Mouse (Mus musculus) yolk sac, embryonic 10.5 days (tissue): ENCODE measurements around the gene Ust.

Experiments
- DNase-seq: peaks from one replicate; pipeline ENCODE4 v3.0.0-alpha.2; 2017; ENCODE audit warnings: low spot score

The Ust gene

DNA sequence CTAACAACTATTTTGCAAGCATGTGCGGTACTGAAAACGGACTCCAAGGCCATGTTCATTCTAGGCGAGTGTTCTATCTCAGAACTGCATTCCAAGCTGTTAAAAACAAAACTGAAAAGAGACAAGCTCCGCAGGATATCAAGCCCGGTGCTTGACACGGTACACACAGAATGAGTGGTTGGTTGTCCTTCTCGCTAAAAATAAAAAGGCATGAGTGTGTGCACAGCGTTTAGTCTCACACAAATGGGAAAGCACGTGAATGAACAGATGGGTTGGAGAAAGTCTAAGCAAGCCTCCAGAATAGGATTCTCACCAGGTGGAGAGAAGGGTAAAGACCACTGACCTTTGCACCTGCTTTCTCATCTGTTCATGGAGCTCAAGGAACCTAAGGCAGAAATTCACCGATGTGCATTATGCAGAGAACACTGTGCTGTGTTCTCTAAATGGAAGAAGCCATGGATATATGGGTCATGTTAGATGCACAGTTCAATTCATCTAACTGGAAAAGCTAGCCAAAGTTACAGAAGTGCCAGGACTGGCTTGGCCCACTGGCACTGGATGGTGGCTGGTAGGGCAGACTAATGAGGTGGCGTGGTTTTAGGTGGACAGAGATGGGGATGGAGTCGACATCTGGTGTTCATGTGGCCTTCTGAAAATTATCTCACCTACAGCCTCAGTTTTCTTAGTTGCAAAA is 90.8 kb downstream of the Ust start:
- DNase-seq = no peak

DNA sequence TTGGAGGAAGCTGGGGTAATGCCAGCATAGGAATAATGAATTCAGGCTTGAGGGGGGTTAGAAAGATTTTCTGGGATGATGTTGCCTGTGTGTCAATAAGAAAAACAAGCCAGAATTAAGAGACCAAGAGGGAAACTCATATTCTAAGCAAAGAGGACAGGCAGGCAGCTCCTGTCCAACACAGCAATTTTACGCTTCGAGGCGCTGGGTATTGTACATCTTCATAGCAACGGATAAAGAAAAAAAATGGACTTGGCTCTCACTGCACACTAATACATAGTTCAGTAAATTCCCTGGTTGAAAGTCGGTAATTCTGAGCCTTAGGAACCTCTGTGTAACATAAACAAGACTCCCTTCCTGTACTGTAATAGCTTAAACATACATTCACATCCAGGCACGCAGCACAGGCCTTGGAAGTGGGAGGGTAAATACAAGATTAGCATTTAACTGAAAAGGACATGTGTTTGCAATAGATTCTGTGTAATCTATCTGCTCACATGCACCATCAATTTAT is 99.1 kb downstream of the Ust start:
- DNase-seq = no peak

DNA sequence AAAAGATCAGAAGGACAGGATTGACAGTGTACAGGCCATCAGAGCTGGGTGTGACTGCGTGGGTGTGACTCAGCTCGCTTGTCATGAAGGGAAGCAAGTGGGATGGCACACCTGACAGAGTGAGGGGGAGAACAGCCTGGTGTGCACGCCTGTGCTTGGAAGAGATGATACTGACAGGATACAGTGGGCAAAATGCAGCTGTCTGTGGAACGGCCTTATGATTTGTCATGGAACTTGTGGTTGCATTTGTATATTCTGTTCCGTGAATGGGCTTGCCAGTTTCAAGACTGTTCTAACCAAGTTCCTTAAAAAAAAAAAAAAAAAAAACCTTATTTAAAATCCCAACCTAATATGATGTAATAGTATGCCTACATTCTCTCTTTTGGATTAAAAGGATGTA is 103.2 kb downstream of the Ust start:
- no peak for DNase-seq

DNA sequence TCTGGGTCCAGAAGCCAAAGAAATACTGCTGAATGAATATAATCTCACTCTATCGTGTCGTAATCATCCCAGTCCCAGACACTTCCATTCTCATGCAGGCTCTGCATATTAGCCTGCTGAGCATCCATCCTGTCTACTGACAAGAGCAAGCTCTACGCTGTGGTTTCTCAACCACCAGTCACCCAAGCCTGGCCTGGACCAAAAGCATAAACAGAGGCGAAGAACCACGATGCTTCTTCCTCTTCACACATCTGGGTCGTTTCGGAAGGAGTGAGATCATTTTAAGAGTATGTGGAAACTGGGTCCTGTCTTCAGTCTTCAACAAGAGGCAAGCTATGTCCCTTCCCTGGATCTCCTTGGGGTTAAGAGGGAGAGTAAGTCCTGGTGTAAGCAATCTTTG is 103.6 kb downstream of the Ust start:
- no peak for DNase-seq

DNA sequence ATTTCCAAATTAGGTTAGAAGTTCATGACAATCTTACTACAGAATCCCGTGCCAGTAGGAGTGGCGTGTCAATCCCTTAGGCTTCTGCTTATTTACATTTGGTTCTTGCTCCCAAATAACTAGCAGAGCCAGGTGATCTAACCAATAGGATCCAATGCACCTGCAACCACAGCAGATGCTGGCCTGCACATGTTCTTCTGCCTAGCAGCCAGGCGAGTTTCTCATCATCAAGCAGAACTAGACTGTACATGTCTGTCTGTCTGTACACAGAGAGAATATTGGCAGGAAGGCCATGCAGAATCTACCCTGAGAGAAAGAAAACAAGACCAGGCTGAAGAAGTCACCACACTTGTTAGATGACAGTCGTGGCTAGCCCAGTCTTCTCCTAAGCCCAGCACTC is 113.5 kb downstream of the Ust start:
- no peak for DNase-seq

DNA sequence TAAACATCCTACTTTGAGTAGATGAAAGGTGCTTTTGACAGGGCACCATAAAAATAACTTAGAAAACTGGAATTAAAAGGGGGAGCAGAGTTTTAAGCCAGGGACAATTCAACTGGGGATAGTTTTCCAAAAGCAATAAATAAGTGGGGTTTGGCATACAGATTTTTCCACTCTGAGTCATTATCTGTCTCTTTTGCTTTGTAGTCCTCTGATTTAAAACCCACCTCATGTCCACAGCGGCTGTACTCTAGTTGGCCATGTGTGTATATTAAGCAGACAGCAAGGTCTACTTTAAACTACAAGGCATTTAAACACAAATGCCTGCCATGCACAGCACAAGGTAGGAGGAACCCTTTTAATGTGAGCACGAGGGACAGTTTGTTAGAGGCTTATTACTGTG is 126.4 kb downstream of the Ust start:
- DNase-seq = no peak

DNA sequence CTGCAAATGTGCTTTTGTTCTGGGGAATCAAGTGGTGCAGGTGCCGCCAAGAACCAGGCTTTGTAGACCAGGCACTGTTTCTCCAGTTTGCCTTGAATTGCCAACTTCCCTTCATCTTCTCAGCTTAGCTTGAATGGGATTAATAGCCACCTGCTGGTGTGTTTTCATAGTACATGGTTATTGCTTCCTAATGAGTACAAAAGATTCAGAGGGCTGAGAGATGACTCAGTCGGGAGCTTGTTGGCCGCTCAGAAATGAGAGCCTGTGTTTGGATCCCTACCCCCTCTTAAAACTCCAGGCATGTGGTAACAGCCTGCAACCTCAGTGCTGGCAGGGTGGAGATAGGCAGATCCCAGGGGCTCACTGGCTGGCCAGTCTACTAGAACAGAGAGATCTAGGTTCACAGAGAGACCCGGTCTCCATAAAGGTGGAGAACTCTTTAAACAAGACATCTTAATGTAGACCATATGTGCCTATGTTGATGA is 127.3 kb downstream of the Ust start:
- DNase-seq = no peak

DNA sequence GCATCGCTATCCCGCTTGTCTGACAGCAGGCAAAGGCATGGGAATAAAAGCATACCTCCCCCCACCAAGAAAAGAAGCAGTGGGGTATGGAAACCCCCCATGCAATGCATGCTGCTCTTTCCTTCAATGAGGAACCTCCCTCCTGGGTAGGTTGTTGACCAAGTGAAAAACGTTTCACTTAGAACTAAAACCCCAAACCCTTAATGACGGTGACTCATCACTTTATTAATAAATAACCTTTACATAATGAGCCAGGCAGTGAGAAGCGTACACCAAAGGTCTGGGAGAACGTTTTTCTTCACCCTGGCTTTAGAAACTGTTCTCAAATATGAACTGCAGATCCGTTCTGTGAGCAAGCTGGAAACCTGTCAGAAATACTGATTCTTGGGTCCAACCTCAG is 130.4 kb downstream of the Ust start:
- no peak for DNase-seq

DNA sequence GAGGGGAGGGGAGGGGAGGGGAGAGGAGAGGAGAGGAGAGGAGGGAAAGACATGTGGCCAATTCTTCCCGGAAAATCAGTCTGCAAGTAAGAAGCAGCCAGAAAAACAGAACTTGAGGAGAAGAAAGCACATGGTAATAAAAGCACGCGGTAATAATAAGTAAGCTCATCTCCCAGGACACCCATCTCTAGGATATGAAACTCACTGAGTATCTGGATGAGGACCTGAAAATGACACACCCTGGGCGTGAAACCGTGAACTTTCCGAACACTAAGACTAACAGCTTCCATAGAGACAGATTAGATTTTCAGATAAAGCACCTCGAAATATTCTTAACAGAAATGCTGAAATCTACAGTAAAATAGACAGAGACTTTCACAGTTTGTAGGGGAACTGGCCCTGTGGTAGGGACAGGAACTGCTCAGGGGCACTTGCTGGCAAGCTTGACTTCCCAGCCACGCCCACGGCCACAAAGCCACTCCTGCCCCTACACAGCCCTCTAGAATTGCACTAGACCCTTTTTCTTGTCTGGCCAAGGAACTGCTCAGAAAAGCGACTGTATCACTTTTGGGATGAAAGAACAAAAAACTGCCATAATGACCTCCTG is 148.6 kb downstream of the Ust start:
- no peak for DNase-seq

DNA sequence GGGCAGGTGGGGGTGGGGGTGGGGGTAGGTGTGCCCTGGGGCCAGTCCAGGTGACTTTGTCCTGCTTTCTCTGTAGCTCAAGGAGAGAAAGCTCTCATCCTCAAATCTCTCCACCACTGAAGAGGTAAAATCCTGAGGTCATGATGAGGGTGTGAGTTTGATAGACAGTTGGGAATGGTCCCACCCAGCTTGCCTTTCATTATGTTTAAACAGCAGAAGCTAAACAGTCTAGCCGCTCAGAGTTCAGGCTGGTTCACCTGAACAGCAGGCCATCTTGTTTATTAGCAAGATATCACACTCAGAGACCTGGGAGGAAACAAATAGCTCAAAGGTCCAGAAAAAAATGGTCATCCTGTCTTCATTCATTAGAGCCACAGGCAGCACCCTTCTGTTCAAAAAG is 152.8 kb downstream of the Ust start:
- DNase-seq = no peak

DNA sequence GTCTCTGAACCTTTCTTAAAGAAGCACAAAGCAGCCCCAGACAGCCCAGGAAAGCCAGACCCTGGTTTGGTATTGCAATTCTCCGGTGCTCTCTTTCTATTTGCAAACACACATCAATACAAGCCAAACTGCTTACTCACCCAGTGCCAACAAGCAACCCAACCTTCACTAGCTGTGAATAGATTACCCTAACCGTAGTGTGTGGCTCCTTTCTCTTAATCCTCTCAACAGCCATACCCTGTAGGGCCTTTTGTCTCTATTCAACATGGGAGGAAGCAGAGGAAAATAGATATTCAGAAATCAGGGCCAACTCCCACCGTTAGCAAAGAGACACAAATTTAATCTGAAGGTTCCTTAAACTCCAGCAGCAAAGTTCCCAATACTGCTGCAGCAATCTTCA is 154.4 kb downstream of the Ust start:
- no peak for DNase-seq

DNA sequence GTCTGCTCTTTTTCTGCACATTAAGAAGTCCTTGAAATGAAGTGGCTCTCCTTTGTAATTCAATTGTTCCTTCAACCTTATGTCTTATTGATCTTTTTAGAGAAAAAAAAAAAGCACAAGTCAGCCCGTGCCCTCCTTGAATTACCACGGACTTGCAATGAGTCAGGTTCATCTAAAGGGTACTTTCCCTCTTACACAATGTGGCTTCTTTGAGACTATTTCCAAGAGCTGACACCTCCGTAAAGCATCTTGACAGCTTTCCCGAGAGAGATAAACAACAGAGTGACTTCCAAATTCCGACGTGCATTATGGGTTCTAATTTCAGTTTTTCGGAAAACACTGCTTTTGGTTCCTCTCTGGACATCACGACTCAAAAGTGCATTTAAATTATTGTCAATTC is 155.3 kb downstream of the Ust start:
- no peak for DNase-seq

DNA sequence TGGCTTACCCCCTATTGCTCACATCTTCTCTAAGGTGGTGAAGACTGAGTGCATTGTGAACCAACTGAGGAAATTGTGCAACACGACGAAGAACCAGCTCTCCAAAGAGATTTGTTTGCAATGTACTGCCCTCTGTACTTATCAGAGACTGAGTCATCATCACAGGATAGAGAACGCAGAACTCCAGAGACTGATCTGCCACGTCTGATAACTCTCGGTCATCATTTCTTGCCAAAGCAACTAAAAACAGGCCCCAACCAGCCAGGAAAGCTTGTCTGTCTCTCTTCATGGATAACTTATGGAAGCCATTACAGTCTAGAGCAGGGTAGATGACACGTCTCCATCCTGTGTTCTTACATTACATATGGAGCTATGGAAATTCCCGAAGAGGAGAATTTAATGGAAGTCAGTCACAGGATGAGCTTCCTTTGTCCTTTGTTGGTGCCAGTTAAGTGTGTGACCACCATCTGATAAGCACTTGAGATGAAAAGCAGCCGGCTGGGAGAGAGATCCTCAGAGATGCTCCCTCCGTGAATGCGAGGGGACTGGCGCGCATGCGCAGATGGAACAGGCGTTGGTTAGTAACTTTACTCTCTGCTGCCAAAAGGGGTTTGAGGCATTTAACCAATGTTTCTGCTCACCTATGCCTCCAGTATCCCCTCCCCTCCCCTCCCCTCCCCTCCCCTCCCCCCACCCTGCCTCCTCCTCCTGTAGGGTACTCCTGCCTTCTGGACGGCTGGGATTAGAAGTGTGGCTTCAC is 160.2 kb downstream of the Ust start:
- peak; percentile 24 for DNase-seq

DNA sequence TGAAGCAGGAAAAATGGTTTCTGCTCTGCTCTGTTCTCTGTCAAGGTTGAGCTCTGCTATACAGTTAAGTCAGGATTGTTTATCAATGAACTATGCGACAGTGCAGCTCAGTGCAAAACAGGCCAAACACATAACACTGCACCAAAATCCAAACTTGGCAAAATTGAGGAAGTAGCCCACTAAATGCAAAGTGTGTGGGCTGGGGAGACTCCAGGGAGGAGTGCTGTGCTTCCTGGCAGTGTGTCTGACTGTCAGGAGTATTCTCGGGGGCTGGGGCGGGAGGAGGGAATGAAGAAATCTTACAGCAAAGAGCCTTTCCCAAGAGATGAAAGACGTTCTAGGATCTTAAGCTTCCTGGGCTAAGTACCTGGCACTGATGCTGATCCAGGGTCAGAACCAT is 165.1 kb downstream of the Ust start:
- DNase-seq = peak; percentile 2

DNA sequence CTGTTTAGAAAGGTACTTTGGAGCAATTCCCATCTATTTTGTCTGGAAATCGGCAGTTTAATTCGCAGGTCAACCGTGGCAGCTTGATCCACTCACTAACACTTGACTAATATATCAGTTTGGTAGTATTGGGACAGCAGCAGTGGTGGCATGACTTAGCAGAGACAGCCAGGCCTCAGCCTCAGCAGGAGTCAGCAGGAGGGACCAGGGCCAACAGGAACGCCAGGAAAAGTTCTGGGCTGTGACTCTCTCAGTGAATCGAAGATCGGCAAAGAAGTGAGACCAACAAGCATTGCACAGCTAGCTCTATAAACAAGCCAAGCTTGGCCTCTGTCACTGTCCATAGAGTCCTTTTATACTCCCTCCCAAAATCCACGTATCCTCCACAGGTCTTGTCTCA is 168.0 kb downstream of the Ust start:
- DNase-seq = no peak

DNA sequence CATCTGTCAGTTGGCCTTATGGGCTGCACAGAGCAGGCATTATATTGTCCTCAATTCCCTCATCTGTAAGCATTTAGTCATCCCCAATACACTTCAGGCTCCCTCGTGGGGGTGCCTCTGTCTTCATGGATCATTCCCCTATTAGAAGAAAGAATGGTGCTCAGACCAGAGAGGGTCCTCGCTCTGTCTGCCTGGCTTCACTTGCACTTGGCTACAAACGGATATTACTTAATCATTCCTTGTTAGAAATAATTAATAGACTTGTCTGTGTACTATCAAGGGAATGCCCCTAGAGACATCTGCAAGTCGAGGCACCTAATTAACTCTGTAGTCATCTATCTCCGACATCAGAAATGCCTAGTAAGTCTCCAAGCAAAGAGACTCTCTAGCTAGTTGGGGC is 171.1 kb downstream of the Ust start:
- no peak for DNase-seq

DNA sequence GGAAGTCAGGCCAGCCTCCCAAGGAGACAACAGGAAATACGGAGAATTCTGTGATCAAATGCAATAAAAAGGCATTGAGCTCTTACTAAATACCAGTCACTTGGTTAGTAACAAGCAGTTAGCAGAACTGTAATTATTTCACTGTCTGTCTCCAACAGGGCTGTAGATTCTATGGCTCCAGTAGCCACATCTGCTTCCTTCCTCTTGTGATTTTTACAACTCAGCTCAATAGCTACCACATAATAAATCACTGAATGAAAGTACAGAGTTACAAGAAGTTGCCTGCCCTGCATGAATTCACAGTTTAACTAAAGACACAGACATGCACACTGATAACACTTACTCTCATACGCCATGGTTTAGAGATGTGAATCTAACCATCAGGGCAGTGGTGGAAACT is 176.1 kb downstream of the Ust start:
- no peak for DNase-seq

DNA sequence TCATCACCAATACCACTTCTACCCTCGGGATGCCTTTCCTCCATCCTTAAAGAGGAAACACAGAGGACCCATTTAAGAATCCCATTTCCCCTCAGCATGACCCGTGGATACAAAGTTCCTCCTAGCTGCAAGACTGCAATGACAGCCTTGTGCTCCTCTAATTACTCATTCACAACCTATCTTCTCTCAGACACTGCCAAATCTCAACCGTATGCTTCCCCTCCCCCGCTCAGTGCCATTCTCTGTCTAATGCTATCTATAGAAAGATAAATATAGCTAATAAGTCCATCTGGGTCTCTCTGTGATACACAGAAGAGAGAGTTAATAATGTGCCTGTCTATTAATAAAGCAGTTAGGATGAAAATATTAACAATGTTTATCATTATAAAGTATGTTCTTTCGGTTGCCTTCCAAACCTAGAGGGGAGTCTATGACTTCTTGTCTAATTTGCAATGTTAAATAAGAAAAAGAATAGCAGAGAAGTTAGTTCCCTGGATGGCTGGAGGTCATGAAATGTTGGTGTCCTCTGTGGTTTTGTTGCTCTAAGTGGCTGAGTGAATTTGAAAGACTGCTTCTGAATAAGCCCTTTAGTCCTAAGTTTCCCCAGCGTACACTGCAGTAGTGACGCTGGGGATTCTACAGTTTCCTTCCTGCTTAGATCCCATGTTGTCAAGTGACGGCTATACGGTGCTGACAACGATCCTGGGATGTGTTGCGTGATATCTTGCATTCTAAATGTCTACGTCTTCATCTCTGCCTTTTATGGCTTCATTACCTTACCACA is 178.8 kb downstream of the Ust start:
- no peak for DNase-seq

DNA sequence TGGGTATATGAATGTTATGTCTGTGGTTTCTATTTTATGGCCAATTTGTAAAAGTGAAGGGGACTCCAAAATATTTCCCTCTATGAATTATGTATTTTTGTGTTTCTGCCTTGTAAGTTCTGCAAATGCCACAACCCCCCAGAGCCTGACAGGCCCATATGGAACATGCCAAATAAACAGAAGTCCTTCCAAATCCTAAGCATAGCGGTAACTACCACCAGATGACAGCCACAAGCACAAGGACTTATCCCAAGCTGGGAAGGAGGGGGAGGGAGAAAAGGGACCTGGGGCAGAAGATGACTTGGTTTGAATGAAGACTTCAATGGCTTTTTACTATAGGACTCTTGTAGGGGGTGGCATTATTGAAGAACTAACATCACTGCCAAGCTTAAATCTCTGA is 182.0 kb downstream of the Ust start:
- no peak for DNase-seq

DNA sequence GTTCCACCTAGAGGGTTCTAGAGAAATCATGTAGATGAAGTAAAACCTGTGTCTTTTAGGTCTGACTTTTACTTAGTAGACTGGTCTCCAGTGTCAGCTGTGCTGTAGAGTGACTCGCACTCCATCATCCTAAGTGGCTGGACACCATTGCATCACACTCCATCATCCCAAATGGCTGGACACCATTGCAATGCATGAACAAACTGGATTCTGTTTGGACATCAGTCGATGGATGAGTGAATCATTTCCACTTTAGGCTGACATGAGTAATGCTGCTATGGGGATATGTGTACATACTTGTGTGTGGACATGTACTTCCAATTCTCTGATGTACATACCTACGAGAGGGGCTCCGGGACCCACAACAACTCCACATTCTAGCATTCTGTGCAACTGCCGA is 187.7 kb downstream of the Ust start:
- DNase-seq = no peak

DNA sequence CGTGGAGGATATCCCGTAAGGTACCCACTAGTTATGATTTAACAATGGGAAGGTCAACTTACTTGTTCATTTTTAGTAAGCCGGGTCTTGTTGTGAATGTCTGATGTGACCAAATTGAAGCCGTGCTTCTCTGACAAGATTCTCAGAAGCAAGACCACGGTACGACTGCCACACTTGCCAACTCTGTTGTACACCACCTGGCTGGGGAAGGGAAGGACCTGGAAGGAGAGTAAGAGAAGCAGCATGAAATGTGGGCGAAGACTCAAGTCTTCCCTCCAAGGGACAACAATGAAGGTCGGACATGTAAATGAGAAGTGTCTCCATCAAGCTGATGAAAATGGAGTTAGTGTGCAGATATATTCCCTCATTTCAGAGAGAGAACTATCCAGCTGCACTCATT is 188.6 kb downstream of the Ust start:
- no peak for DNase-seq

DNA sequence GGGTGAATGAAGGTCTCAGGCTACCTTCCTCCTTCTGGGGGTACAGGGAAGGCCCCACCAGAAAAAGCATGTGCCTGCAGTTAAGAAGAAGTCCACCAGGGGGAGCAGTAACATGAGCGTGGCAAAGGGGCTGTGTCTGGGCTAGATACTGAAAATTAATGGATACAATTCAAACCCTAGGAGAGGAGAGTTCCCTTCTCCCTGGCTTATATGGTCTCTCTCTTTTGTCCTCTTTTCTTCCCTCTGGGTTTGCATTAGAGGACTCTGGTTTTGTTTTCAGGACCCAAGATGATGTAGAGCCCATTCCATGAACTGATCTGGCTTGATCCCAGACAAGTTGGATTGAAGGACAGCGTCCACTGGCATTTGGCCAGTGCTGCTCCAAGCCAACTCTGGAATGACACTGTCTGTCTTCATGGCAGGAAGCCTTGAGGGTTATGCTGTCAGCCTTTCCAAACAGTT is 195.3 kb downstream of the Ust start:
- peak; percentile 3 for DNase-seq
